Mouse (Mus musculus): ENCODE measurements around the gene B4galnt3. TPM values are rescaled to one million over a fixed set of nuclear protein-coding genes. Genes with fewer than 3 reads are reported as not detected.

The B4galnt3 gene
- polyA plus RNA-seq, 1 experiment from 2014 or later, result 0.36 TPM

GRCm38 (mm10) chr6:120287279-120287678 is 7.1 kb downstream of the B4galnt3 start:
- Histone ChIP-seq H3K36me3 (ENCODE audit: control insufficient read depth, insufficient read depth, low read length) (no peaks in the 10 kb centered on the region), H3K9me3 (ENCODE audit: control insufficient read depth, low read length) (no peaks in the 10 kb centered on the region), H3K4me2 (ENCODE audit: low read depth, low read length) (no peak overlapping the region), H3K4me3 (ENCODE audit: low read length) (no peak overlapping the region), H3K27ac (ENCODE audit: low read length) (no peak overlapping the region), H3K27me3 (ENCODE audit: control insufficient read depth, insufficient read depth, low read depth, low read length) (no peaks in the 10 kb centered on the region; the same call in 1 of the 2 replicates), H3K4me1 (replicated peaks; ENCODE audit: control insufficient read depth, insufficient read depth, low read length) (no peaks in the 10 kb centered on the region), H3K9ac (ENCODE audit: low read length) (no peak overlapping the region)
- 86% methylated on average over 9 of the region's 9 CpGs for WGBS
- ATAC-seq (ENCODE audit: low read depth), result no peak

GRCm38 (mm10) chr6:120276874-120277449 is 17.4 kb downstream of the B4galnt3 start:
- H3K4me1 ChIP-seq (replicated peaks; ENCODE audit: control insufficient read depth, insufficient read depth, low read length), result no peaks in the 10 kb centered on the region
- H3K9me3 ChIP-seq (ENCODE audit: control insufficient read depth, low read length), result no peaks in the 10 kb centered on the region
- WGBS, result 56% methylated on average over 7 of the region's 7 CpGs

GRCm38 (mm10) chr6:120275301-120275700 is 19.1 kb downstream of the B4galnt3 start:
- no peak for ATAC-seq (ENCODE audit: low read depth)
- Histone ChIP-seq H3K9me3 (ENCODE audit: control insufficient read depth, low read length) (no peaks in the 10 kb centered on the region), H3K27me3 (ENCODE audit: control insufficient read depth, insufficient read depth, low read depth, low read length) (no peaks in the 10 kb centered on the region), H3K4me2 (ENCODE audit: low read depth, low read length) (no peak overlapping the region), H3K36me3 (ENCODE audit: control insufficient read depth, insufficient read depth, low read length) (no peaks in the 10 kb centered on the region), H3K9ac (ENCODE audit: low read length) (no peak overlapping the region), H3K4me3 (ENCODE audit: low read length) (no peak overlapping the region), H3K4me1 (replicated peaks; ENCODE audit: control insufficient read depth, insufficient read depth, low read length) (no peaks in the 10 kb centered on the region), H3K27ac (ENCODE audit: low read length) (no peak overlapping the region)
- 49% methylated on average over 6 of the region's 6 CpGs for WGBS

More at GRCm38 (mm10) chr6:120276874-120277449, 17.4 kb downstream of the B4galnt3 start:
- no peak overlapping the region for H3K4me2 ChIP-seq (ENCODE audit: low read depth, low read length)
- H3K27me3 ChIP-seq (ENCODE audit: control insufficient read depth, insufficient read depth, low read depth, low read length), result no peaks in the 10 kb centered on the region
- no peak overlapping the region for H3K9ac ChIP-seq (ENCODE audit: low read length)
- no peak overlapping the region for H3K27ac ChIP-seq (ENCODE audit: low read length)
- no peak overlapping the region for H3K4me3 ChIP-seq (ENCODE audit: low read length)
- no peaks in the 10 kb centered on the region for H3K36me3 ChIP-seq (ENCODE audit: control insufficient read depth, insufficient read depth, low read length)
- no peak for ATAC-seq (ENCODE audit: low read depth)

- no peak overlapping the region for H3K4me2 ChIP-seq (ENCODE audit: low read depth, low read length)
- H3K9ac ChIP-seq (ENCODE audit: low read length), result no peak overlapping the region
- no peak overlapping the region for H3K27ac ChIP-seq (ENCODE audit: low read length)
- H3K36me3 ChIP-seq (ENCODE audit: control insufficient read depth, insufficient read depth, low read length), result no peaks in the 10 kb centered on the region
- ATAC-seq (ENCODE audit: low read depth), result no peak
- no peaks in the 10 kb centered on the region for H3K27me3 ChIP-seq (ENCODE audit: control insufficient read depth, insufficient read depth, low read depth, low read length)
- 35% methylated on average over 4 of the region's 4 CpGs for WGBS
- no peaks in the 10 kb centered on the region for H3K4me1 ChIP-seq (replicated peaks; ENCODE audit: control insufficient read depth, insufficient read depth, low read length)
- H3K4me3 ChIP-seq (ENCODE audit: low read length), result no peak overlapping the region
- H3K9me3 ChIP-seq (ENCODE audit: control insufficient read depth, low read length), result no peaks in the 10 kb centered on the region
These were observed 19.5 kb downstream of the B4galnt3 start for GRCm38 (mm10) chr6:120274887-120275286.

GRCm38 (mm10) chr6:120274181-120274580 is 20.2 kb downstream of the B4galnt3 start:
- ATAC-seq (ENCODE audit: low read depth), result no peak
- Histone ChIP-seq H3K9me3 (ENCODE audit: control insufficient read depth, low read length) (no peaks in the 10 kb centered on the region), H3K27me3 (ENCODE audit: control insufficient read depth, insufficient read depth, low read depth, low read length) (no peaks in the 10 kb centered on the region)

GRCm38 (mm10) chr6:120264151-120264550 is 30.2 kb downstream of the B4galnt3 start:
- Histone ChIP-seq H3K4me1 (replicated peaks; ENCODE audit: control insufficient read depth, insufficient read depth, low read length) (no peaks in the 10 kb centered on the region), H3K9ac (ENCODE audit: low read length) (no peak overlapping the region), H3K27me3 (ENCODE audit: control insufficient read depth, insufficient read depth, low read depth, low read length) (no peaks in the 10 kb centered on the region), H3K9me3 (ENCODE audit: control insufficient read depth, low read length) (no peaks in the 10 kb centered on the region), H3K36me3 (ENCODE audit: control insufficient read depth, insufficient read depth, low read length) (no peaks in the 10 kb centered on the region), H3K27ac (ENCODE audit: low read length) (no peak overlapping the region), H3K4me3 (ENCODE audit: low read length) (no peak overlapping the region), H3K4me2 (ENCODE audit: low read depth, low read length) (no peak overlapping the region)
- no peak for ATAC-seq (ENCODE audit: low read depth)
- 26% methylated on average over 6 of the region's 6 CpGs for WGBS

More at GRCm38 (mm10) chr6:120274181-120274580, 20.2 kb downstream of the B4galnt3 start:
- no peak overlapping the region for H3K4me3 ChIP-seq (ENCODE audit: low read length)
- no peaks in the 10 kb centered on the region for H3K36me3 ChIP-seq (ENCODE audit: control insufficient read depth, insufficient read depth, low read length)
- 69% methylated on average over 8 of the region's 8 CpGs for WGBS
- H3K27ac ChIP-seq (ENCODE audit: low read length), result no peak overlapping the region
- H3K9ac ChIP-seq (ENCODE audit: low read length), result no peak overlapping the region
- no peaks in the 10 kb centered on the region for H3K4me1 ChIP-seq (replicated peaks; ENCODE audit: control insufficient read depth, insufficient read depth, low read length)
- H3K4me2 ChIP-seq (ENCODE audit: low read depth, low read length), result no peak overlapping the region

- Histone ChIP-seq H3K9me3 (ENCODE audit: control insufficient read depth, low read length) (no peaks in the 10 kb centered on the region), H3K36me3 (ENCODE audit: control insufficient read depth, insufficient read depth, low read length) (no peaks in the 10 kb centered on the region), H3K9ac (ENCODE audit: low read length) (no peak overlapping the region), H3K27ac (ENCODE audit: low read length) (no peak overlapping the region), H3K4me1 (replicated peaks; ENCODE audit: control insufficient read depth, insufficient read depth, low read length) (no peaks in the 10 kb centered on the region), H3K4me2 (ENCODE audit: low read depth, low read length) (no peak overlapping the region), H3K27me3 (ENCODE audit: control insufficient read depth, insufficient read depth, low read depth, low read length) (no peaks in the 10 kb centered on the region), H3K4me3 (ENCODE audit: low read length) (no peak overlapping the region)
- ATAC-seq (ENCODE audit: low read depth), result no peak
- WGBS, result 64% methylated on average over 7 of the region's 7 CpGs
These were observed 30.8 kb downstream of the B4galnt3 start for GRCm38 (mm10) chr6:120263608-120264007.

GRCm38 (mm10) chr6:120262886-120263531 is 31.4 kb downstream of the B4galnt3 start:
- 61% methylated on average over 12 of the region's 12 CpGs for WGBS
- Histone ChIP-seq H3K9ac (ENCODE audit: low read length) (no peak overlapping the region), H3K36me3 (ENCODE audit: control insufficient read depth, insufficient read depth, low read length) (no peaks in the 10 kb centered on the region), H3K4me3 (ENCODE audit: low read length) (no peak overlapping the region), H3K9me3 (ENCODE audit: control insufficient read depth, low read length) (no peaks in the 10 kb centered on the region), H3K4me1 (replicated peaks; ENCODE audit: control insufficient read depth, insufficient read depth, low read length) (no peaks in the 10 kb centered on the region), H3K27ac (ENCODE audit: low read length) (no peak overlapping the region), H3K4me2 (ENCODE audit: low read depth, low read length) (no peak overlapping the region), H3K27me3 (ENCODE audit: control insufficient read depth, insufficient read depth, low read depth, low read length) (no peaks in the 10 kb centered on the region)
- no peak for ATAC-seq (ENCODE audit: low read depth)

- no peak overlapping the region for H3K27ac ChIP-seq (ENCODE audit: low read length)
- ATAC-seq (ENCODE audit: low read depth), result no peak
- H3K9me3 ChIP-seq (ENCODE audit: control insufficient read depth, low read length), result no peaks in the 10 kb centered on the region
- H3K36me3 ChIP-seq (ENCODE audit: control insufficient read depth, insufficient read depth, low read length), result no peaks in the 10 kb centered on the region
- H3K27me3 ChIP-seq (ENCODE audit: control insufficient read depth, insufficient read depth, low read depth, low read length), result no peaks in the 10 kb centered on the region
- no peak overlapping the region for H3K4me3 ChIP-seq (ENCODE audit: low read length)
- 46% methylated on average over 9 of the region's 9 CpGs for WGBS
- H3K4me2 ChIP-seq (ENCODE audit: low read depth, low read length), result no peak overlapping the region
- no peak overlapping the region for H3K9ac ChIP-seq (ENCODE audit: low read length)
- H3K4me1 ChIP-seq (replicated peaks; ENCODE audit: control insufficient read depth, insufficient read depth, low read length), result no peaks in the 10 kb centered on the region; the same call in 1 of the 2 replicates
These were observed 34.9 kb downstream of the B4galnt3 start for GRCm38 (mm10) chr6:120259481-120259880.

Data from lung, embryonic 16.5 days (tissue).